Mouse (Mus musculus) forebrain, embryonic 16.5 days (tissue): ENCODE measurements around the gene Naxd. TPM values are rescaled to one million over a fixed set of nuclear protein-coding genes. Genes with fewer than 3 reads are reported as not detected.

Source experiments
- ATAC-seq: fragments of 200-750 bp; cut with Nextera tagmentation; 2 replicates; pipeline ENCODE4 v1.8.0; 2017; ENCODE audit warnings: mild to moderate bottlenecking, moderate library complexity
- H3K27ac ChIP-seq: fragments of 300-500 bp; sonication (generic); 2 replicates; pipeline ENCODE4 v1.5.1; 2014; ENCODE audit warnings: low read length, control low read depth
- H3K27me3 ChIP-seq: fragments of 300-500 bp; sonication (generic); replicated peaks from 2 replicates; pipeline ENCODE4 v1.6.1; 2014; ENCODE audit warnings: low read length; ENCODE audit not compliant: control insufficient read depth, insufficient read depth
- H3K36me3 ChIP-seq: fragments of 300-500 bp; sonication (generic); 2 replicates; pipeline ENCODE4 v1.6.1; 2014; ENCODE audit not compliant: control insufficient read depth, insufficient read depth
- H3K4me1 ChIP-seq: fragments of 300-500 bp; sonication (generic); replicated peaks from 2 replicates; pipeline ENCODE4 v1.6.1; 2014; ENCODE audit warnings: low read length; ENCODE audit not compliant: control insufficient read depth, insufficient read depth
- H3K4me2 ChIP-seq: fragments of 300-500 bp; sonication (generic); 2 replicates; pipeline ENCODE4 v1.6.1; 2014; ENCODE audit warnings: mild to moderate bottlenecking, low read length, control low read depth
- H3K4me3 ChIP-seq: fragments of 300-500 bp; sonication (generic); replicated peaks from 2 replicates; pipeline ENCODE4 v1.5.1; 2014; ENCODE audit warnings: mild to moderate bottlenecking, low read length, control low read depth
- H3K9ac ChIP-seq: fragments of 300-500 bp; sonication (generic); replicated peaks from 2 replicates; pipeline ENCODE4 v1.6.1; 2014; ENCODE audit warnings: low read depth, low read length, control low read depth
- H3K9me3 ChIP-seq: fragments of 300-500 bp; sonication (generic); 2 replicates; pipeline ENCODE4 v1.6.1; 2016; ENCODE audit warnings: low read length; ENCODE audit not compliant: control insufficient read depth
- WGBS: fragments of 180-500 bp; shearing (Covaris S2); extraction: QIAGEN DNeasy Blood & Tissue Kit; methylation state at CpG from one replicate; pipeline ENCODE4 v1.1.7; 2014; 5-methylcytosine and 5-hydroxymethylcytosine counted together
- polyA plus RNA-seq: library from polyadenylated mRNA; unstranded; fragments of >200 nt; fragmentation: Nextera tagmentation; extraction: Ambion mirVana; gene quantifications from 2 replicates; pipeline ENCODE4 v1.2.1, GENCODE M21; 2015

Gene Naxd
- polyA plus RNA-seq, 1 experiment from 2014 or later = 168 TPM

DNA sequence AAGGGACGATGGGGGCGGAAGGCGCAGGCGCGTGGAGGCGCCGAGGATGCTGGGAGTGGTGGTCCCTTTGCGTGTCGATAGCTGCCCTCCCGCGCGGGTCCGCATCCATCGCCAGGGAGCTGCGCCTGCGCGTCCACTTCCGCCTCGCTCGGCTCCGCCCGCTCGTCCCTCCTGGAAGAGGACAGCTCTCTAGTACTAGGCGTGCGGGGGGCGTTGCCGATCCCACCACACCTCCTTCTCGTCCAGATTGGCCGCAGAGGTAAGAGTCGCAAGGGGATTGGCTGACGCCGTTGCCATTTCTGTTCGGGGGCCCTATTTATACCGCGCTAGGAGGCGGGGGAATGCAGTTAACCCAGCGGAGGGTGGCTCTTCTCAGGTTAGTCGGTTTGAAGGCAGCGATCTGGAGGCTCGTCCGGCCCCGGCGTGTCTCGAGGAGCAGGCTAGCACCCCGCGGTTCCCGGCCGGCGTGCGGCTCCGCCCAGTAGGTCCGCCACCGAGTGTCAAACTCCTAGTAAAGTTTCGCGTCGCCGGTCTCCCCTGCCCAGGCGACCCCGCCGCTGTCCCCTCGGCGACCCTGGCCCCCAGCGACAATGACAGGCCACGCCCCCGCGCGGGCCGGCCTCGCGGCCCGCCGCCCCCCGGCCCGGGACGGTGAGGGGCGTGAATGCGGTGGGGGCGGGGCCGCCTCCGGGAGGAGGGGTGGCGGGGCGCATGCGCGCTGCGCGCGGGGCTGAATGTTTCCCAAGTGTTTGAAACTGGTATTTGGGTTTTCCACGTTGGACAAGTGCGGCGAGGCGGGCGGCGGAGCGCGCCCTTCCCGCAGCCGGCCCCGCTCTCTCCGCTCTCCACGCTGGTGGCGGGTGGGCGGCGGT, 58.6 kb downstream of the Naxd start:
- peak; percentile 87 for ATAC-seq
- Histone ChIP-seq H3K27ac (peak overlapping the region; percentile 100), H3K4me3 (peak overlapping the region; percentile 73), H3K9me3 (no peaks in the 10 kb centered on the region), H3K36me3 (no peaks in the 10 kb centered on the region), H3K4me1 (peaks cover 24% of the 10 kb centered on the region), H3K27me3 (no peaks in the 10 kb centered on the region), H3K9ac (peak overlapping the region; percentile 99), H3K4me2 (peak overlapping the region; percentile 77)
- under 1% methylated on average over 85 of the region's 103 CpGs for WGBS

GRCm38 (mm10) chr8:11556691-11557423, 59.6 kb downstream of the Naxd start:
- peaks cover 3% of the 10 kb centered on the region; the same call in 1 of the 2 replicates for H3K36me3 ChIP-seq
- H3K9me3 ChIP-seq = no peaks in the 10 kb centered on the region
- under 1% methylated on average over 68 of the region's 85 CpGs for WGBS

DNA sequence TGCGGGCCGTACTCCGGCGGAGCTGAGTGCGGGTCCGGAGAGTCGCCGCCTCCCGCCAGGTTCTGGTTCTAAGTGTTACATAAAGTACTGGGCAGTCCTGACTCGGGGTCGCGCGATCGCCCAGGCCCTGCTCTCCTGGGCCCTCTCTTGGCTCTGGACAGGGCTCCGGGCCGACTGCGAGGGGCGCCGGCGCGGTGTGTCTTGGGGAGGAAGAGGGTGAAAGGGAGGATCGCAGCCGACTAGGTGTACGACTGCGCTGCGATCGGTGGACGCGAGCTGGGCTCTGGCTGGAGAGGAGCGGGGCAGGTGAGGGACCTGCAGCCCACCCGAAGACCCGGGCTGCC, 60.1 kb downstream of the Naxd start:
- Histone ChIP-seq H3K9ac (peak overlapping the region; percentile 99), H3K27me3 (no peaks in the 10 kb centered on the region), H3K4me2 (peak overlapping the region; percentile 62), H3K4me3 (peak overlapping the region; percentile 73), H3K36me3 (peaks cover 6% of the 10 kb centered on the region; the same call in 1 of the 2 replicates), H3K4me1 (peaks cover 23% of the 10 kb centered on the region), H3K27ac (peak overlapping the region; percentile 100), H3K9me3 (no peaks in the 10 kb centered on the region)
- 1% methylated on average over 23 of the region's 32 CpGs for WGBS
- ATAC-seq = no peak

More at GRCm38 (mm10) chr8:11556691-11557423, 59.6 kb downstream of the Naxd start:
- H3K4me1 ChIP-seq = peaks cover 23% of the 10 kb centered on the region
- ATAC-seq = no peak
- peak overlapping the region; percentile 100 for H3K27ac ChIP-seq
- H3K4me2 ChIP-seq = peak overlapping the region; percentile 62
- peak overlapping the region; percentile 73 for H3K4me3 ChIP-seq
- H3K9ac ChIP-seq = peak overlapping the region; percentile 99
- H3K27me3 ChIP-seq = no peaks in the 10 kb centered on the region

GRCm38 (mm10) chr8:11557768-11558629, 60.7 kb downstream of the Naxd start:
- Histone ChIP-seq H3K27ac (peak overlapping the region; percentile 100), H3K36me3 (peaks cover 6% of the 10 kb centered on the region; the same call in 1 of the 2 replicates), H3K9me3 (no peaks in the 10 kb centered on the region), H3K4me2 (peak overlapping the region; percentile 77), H3K4me3 (peak overlapping the region; percentile 73), H3K4me1 (peaks cover 23% of the 10 kb centered on the region), H3K27me3 (no peaks in the 10 kb centered on the region), H3K9ac (peak overlapping the region; percentile 99)
- WGBS = under 1% methylated on average over 66 of the region's 67 CpGs
- ATAC-seq = peak; percentile 70

DNA sequence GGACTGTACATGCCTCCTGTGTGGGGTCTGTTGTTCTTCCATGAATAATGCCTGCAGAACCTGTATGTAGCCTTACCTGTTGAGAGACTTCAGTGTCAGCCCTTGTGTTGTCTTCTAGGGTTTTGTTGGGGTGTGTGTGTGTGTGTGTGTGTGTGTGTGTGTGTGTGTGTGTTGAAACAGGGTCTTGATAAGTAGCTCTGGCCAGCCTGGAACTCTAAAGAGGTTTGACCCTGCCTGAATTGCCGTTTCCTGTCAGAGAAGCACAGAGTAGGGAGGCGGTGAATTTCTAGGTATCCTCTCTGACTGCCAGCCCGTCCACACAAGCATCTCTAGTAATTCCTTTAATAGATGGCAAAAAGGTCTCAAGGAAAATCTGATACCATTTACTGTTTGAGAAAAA, 62.2 kb downstream of the Naxd start:
- Histone ChIP-seq H3K9ac (no peak overlapping the region), H3K27ac (no peak overlapping the region), H3K36me3 (peaks cover 15% of the 10 kb centered on the region), H3K4me1 (peaks cover 21% of the 10 kb centered on the region), H3K9me3 (no peaks in the 10 kb centered on the region), H3K4me2 (no peak overlapping the region), H3K27me3 (no peaks in the 10 kb centered on the region), H3K4me3 (no peak overlapping the region)
- no peak for ATAC-seq
- WGBS = 77% methylated on average over 3 of the region's 3 CpGs

DNA sequence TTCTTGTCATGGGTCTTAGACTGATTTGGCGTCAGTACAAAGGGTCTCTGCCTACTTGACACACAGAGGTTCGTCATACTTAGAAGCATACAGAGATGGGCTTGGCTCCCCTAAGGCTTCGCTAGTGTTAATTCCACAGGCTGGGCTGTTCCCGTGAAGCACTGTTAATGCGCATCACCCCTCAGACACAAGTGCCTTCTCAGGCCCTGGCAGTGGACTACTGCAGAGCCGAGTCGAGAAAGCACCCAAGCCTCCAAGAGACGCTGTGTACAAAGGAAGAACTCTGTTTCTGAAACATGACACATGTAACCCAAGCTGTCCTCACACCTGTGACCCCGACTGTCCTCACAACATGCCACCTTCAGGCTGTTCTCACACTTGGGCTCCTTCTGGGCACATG, 62.9 kb downstream of the Naxd start:
- no peaks in the 10 kb centered on the region for H3K9me3 ChIP-seq
- no peaks in the 10 kb centered on the region for H3K27me3 ChIP-seq
- no peak overlapping the region for H3K27ac ChIP-seq
- H3K9ac ChIP-seq = no peak overlapping the region
- no peak overlapping the region for H3K4me3 ChIP-seq
- no peak overlapping the region for H3K4me2 ChIP-seq
- H3K4me1 ChIP-seq = peaks cover 18% of the 10 kb centered on the region
- H3K36me3 ChIP-seq = peaks cover 17% of the 10 kb centered on the region
- ATAC-seq = no peak
- 82% methylated on average over 9 of the region's 9 CpGs for WGBS

DNA sequence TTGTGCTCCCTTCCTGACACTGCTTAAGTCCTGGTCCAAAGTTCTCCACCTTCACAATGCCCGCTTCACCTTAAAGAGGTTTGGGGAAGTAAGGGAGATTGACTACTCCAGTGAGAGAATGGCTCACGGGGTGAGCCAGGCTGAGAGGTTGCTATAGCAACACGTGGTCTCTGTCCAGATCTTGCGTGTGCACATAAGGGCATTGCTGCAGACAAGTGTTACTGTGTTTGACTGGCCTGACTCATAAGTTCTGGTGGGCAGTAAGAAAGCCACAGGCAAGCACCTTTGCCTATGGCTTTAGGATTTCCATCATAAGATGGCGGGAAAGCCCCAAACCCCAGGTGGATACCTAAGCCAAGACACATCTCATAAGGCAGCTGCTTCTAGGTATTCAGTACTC, 66.9 kb downstream of the Naxd start:
- Histone ChIP-seq H3K27ac (no peak overlapping the region), H3K36me3 (peaks cover 27% of the 10 kb centered on the region), H3K9me3 (no peaks in the 10 kb centered on the region), H3K4me2 (no peak overlapping the region), H3K9ac (no peak overlapping the region), H3K4me1 (peaks cover 10% of the 10 kb centered on the region), H3K27me3 (no peaks in the 10 kb centered on the region), H3K4me3 (no peak overlapping the region)
- no peak for ATAC-seq
- 90% methylated on average over 5 of the region's 5 CpGs for WGBS
